Mouse (Mus musculus): ENCODE measurements at regions not wholly inside any gene's neighbourhood (a gene's known extent, or its start where the extent isn't known, plus 50 kb on each side); places are given as distances from the start of the nearest gene placed in this dataset.

DNA sequence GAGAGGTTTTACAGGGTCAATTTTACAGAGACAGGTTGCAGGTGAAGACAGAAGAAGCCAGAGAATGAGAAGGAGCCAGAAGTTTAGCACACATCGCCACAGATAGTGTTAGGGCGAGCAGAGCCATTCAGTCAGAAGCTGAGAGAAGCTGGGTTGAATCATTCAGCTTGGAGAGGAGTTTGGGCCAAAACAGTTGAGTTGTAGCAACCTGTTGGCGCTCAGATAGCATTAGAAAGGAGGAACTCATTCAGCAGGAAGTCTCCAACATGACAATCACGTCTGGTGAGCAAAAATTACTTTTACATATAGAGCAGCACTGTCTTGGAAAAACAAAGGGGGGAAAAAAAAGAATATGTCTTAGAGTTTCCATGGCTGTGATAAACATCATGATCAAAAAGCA, 53.2 kb downstream of the Fam43a start:
- no peak for DNase-seq

DNA sequence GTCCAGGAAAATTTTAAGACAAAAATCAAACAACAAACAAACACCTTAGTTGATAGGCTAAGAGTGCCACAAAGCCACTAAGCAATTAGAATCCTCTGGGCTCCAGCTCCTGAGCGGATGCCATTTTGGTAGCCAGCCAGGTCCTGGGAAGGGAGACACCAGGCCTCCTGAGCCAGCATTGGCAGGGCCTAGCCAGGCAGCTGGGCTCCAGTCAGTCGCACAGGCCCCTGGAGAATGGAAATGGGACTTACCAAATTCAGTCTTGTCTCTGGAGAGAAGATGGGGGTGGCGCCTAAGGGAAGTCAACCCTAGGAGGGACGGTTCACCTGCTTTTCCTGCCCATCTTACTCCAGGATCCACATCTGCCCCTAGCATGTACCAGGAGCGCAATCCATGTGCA, 54.3 kb downstream of the Fam43a start:
- peak; percentile 33 to 68 for DNase-seq

DNA sequence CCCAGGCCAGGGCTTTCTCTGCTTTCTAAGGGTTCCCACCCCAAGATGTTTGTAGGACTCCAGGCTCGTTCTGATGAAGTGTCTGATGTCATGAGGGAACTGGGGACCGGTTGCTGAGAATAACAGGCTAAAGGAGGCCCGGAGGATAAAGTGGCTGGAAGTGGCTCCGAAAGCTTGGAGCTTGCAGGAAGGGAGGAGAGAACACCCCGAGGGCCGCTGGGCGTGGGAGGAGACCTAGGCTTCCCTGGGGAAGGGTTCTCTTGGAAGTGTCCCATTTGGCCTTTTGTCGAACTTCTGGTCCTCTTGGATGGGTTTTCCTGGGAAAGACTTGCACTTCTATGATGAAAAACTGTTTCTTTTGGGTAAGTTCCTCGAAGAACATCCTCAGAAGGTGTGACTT, 54.7 kb downstream of the Fam43a start:
- no peak for DNase-seq

DNA sequence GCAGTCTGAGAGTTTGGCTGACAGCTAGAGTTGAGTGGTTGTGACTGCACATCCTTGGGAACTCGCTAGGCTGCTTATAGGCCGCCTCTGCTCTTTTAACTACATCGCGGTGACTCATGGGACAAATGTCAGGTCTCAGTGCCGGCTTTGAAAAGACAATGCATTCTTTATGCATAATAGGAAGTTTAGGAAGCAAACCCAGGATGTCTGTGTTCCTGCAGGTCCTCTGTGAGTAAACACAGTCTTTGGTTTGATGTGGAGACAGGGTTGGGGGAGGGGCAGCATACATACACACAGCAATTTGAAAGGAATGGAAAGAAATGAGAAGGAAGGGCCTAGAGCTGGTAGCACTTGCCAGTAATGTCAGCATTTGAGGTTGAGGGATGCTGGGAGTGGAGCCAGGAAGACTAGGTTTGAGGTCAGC, 56.3 kb downstream of the Fam43a start:
- DNase-seq: no peak

DNA sequence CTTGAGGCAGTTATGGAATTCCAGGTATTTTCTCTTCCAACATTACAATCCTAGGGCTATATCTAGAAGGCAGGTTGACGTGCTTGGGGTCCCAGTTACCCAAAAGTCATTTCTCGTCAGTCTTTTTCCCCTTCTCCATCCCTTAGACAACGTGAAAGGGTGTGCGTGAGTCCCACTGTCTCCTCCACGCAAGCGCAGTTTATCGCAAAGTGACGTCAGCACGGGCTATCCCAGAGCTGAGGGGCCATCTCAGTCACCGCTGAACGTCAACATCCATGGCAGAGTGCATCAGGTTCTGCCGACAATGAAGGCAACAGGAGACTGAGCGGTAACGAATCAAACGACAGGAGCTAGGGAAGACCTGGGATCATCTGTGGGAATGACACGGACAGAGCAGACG, 57.4 kb downstream of the Fam43a start:
- DNase-seq: no peak

DNA sequence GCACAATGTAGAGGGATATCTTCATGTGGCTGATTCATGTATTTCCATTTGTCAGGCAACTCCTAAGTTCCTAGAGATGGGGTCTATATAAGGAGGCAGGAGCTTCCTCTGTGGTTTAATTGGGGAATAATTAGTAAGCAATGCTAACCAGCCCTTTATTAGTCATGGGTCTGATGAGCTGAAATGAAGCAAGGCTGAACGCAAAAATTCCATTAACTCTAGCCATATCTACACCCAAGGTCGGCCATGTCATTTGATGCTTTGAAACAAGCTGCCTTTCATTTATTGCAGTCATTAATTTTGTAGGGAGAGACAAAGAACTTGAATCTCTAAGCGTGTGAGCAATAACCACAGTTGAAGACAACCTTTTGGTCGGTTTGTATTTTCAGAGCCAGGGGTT, 59.4 kb downstream of the Fam43a start:
- no peak for DNase-seq

DNA sequence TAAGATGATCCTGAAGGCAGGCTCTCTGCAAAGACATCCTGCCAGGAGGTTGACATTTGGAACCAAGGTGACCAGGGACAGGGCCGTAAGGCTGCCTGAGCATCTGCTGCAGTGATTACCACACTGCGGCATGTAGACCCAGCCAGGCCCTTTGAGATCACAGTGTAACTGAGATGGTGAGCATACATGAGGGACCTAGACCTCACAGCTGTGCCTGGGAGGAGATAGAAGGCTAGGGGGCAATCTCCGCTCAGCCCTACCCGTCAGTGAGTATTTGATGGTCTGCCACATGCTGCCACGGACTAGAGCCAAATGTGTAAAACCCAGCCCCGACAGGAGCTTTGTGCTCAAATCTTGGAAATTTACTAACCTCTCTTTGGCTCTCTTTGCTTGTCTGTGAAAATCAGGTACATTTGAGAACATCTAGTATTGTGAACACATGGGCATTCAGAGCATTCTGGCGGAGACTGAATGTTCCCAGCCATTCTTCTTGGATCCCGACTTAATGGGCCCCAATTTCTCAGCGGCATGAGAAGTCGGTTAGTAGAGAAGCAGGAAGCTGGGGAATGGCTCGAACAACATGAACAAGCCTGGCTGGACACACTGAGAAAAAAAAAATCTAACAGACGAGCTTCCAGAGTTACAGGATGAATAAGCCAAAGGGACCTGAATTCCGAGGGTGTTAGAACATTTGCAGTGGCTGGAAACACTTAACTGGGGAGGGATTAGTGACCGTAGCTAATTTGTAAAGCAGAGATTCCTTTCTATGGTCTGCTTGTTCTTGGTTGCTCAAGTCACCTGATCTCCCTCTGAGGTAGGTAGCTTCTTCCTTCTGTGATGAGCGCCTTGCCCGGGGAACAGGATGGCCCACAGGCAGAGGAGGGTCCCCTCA, 61.8 kb downstream of the Fam43a start:
- DNase-seq: no peak

DNA sequence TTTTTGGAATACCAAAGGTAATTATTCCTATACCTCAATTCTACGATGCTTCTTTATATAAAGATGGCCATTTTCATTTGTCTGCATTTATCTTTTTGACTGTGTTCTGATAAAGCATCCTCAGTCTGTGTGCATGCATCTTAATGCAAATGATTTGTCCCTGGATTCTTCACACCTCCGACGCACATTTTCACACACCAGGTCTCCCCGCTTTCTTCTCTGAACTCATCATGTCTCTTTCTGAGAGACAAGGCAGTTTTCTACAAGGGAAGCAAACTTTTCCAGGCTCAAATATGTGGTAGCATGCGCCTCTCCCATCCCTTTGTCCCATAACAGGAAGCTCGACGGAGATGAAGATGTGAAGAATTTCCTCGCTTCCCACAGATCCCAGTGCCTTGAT, 63.5 kb downstream of the Fam43a start:
- no peak for DNase-seq

DNA sequence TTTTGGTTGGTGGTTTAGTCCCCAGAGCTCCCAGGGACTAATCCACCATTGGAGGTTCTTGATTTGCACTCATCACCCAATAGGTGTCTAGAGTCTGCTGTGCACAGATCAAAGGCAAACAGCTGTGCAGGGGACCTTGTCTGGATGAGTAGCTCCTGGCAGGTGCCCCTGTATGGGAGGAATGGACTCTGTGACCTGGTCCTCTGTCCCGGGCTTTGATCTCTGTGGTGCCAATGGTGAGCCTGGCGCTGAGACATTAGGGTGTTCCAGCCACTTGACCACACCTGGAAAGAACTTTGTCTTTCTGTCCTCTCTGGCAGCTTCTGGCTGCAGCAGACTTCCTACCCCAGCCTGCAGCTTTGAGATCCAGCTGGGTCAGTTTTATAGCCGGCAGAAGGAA, 64.4 kb downstream of the Fam43a start:
- peak; percentile 54 to 65 for DNase-seq

DNA sequence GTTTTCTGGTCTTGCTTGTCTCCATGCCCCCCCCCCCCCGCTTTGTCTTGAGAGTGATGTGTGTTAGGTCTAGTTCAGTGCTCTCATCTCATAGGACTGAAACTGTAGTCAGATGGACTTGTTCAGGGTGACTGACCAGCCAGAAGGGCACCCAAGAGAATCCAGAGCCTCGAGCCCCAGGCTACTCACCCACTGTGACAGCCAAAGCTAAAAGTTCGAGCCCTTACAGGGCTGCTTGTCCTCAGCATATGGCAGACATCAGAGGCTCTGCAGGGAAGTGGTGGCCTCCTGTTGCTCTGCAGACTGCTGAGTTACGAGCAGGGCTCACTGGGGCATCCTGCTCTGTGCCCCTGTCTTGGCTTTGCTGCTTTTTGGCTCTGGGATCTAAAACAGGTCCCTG, 64.9 kb downstream of the Fam43a start:
- no peak for DNase-seq

DNA sequence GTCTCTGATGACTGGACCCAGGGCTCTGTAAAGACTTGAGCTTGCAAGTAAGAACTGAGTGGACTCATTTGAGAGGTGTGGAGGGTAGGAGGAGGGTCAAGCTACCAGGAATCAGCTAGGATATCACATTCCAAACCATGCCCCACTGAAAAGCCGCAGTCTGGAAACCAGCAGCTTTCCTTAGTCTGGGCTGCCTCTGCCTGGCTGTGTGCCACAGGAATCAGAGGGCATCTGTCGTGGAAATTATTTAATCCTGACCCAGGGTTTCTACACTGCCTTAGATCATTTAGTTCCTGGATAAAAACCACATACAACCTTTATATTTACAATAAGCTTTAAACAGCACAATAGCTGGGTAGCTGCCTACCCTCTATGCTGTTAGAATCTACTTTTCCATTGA, 66.4 kb downstream of the Fam43a start:
- peak in 1 of 2 experiments; percentile 63 for DNase-seq

DNA sequence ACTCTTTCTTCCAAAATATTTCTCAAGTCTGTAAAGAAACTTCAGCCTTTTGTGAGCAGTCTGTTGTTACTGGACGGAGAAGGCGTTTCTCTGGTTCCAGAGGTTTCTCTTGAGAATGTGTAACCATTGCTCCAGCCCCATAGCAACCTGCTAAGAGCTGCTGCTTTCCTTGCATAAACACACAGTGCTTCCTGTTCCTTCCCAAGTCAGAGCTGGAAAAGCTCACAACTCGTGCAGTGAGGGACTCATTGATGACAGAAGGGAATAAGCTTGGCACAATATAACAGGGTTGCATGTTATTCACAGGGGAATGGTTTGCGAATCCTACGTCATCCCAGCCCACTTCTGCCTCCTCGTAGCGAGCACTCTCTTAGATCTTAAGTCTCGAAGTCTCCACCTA, 70.4 kb downstream of the Fam43a start:
- DNase-seq: no peak

DNA sequence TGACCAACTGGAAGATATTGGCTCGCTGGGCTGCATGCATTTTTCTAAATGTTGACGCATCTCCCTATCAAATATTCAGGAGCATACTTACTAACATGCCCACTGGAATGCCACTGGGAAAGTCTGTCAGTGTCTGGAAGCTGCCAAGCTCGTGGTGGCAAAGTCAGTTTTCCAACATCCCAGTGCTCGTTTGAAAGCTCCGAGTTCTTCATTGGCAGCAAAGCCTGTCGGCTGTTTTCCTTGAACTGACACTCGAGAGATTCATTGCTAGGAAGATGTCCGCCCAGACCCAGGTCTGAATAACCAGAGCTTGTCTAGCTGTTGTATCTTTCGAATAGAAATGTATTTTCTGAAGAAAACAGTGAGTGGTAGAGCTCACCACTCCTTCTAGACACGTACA, 72.1 kb downstream of the Fam43a start:
- no peak for DNase-seq

DNA sequence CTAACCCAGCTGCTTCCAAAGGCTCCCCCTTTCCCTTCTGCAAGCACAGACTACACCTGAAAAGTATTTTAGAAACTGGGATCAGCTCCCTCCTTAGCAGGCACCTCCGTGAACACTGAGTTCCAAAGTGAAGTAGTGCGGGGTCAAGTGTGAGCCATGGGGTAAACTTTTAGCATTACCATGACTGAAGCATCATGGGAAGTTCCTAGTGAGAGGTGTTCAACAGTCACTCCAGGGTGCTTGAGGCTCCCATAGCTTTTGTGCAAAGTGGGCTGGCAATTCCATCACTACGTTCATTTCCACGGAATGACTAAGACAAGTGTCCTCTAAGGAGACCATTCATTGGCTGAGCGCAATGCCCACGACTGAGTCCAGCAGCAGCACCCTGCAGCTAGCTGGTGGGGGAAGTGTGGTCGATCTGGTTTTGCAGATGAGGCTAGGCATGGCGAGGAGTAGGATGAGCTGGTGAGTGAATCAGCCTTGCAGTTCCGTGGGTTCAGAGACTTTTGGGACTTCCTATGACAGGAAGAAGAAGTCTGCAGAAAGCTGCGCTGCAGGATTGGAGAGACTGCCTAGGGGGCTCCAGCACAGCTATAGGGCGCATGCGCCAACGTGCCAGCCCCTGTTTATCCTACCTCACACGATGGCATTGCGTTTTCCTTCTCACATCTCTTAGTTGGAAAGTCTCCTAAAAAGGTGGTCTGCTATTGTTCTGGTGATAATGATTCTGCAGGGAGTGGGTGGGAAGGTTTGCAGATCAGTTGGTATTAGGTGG, 73.4 kb downstream of the Fam43a start:
- DNase-seq: no peak

DNA sequence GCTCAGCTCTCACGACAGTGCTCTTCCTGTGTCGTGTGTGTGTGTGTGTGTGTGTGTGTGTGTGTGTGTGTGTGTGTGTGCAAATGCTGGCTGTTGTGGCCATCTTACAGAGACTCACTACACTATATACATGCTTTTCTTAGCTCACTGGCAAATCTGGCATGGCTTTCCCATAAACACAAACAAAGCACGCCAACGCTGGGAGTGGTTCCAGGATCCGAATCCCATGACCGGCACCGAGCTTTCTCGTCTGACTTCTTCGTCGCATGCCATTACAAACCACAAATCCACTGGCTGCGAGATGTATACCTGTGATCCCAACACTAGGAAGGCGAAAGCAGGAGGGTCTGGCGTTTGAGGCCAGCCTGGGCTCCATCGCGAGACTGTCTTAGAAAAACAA, 74.1 kb downstream of the Fam43a start:
- DNase-seq: no peak

DNA sequence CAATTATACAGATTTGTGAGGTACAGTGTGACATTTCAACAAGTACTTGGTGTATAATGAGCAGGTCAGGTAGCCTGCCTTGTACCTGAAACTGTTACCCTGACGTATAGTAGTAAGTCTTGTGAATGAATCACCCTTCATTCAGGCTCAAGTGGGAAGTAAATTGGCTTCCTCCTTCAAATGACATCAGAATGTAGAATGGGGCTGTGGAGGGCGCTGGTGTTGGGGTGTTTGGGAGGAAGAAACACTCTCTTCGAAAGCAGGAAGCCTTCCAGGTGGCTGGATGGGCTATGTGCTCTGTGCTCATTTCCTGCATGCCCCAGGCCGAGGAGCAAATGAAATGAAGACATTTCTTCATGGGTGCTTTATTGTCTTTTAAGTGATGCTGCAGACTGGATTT, 76.3 kb downstream of the Fam43a start:
- DNase-seq: no peak

DNA sequence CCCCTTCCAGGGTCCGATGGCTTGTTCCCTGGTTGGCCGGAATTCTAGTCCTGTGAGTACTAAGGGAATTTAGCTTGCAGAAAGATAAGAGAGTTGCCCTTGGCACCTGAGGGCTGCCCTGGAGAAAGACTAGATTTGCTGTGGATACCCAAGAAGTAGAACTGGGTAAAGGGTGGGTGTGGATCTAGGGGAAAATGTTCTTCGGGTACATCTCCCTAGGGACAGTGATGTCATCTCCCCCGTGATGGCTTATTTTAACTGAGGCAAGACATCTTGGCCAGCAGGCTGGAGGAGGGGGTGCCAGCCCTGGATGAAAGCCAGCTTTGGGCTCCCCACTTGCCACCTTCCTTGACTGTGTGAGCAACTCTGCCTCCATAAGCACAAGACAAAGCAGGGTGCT, 77.5 kb downstream of the Fam43a start:
- no peak for DNase-seq

DNA sequence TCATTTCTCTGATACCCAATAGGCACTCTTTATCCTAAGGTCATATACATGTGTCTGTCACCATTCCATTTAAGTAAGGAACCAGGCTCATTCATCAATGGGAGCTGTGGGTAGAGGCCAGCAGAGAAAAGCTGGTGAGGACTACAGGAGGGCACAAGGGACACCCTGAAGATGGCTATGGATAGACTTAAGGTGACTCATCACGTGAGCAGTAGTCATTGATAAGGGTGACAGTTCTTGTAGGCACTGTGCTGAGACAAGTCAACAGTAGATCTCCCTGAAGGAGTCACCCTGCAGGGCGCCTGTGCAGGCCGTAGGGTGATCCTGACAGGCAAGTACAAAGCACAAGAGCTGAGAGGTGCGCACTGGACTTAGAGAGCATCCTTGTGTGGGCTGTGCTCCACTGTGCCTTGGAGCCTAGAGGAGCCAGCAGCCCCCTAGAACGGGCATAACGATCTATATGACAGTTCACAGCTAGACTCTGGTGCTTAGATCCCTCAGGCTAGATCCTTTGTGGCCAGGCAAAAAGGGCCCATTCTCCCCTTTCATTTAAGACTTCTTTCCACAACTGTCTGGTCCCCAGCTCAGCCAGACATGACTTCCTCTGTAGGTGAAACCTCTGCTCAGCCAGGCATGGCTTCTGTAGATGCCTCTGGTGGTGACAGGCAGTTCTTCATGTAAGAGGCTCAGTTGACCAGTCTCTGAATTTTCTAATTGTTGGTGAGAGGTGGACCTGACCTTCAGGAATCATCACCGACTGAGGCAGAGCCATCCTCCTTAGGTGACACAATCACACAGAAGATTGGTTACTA, 78.6 kb downstream of the Fam43a start:
- no peak for DNase-seq

DNA sequence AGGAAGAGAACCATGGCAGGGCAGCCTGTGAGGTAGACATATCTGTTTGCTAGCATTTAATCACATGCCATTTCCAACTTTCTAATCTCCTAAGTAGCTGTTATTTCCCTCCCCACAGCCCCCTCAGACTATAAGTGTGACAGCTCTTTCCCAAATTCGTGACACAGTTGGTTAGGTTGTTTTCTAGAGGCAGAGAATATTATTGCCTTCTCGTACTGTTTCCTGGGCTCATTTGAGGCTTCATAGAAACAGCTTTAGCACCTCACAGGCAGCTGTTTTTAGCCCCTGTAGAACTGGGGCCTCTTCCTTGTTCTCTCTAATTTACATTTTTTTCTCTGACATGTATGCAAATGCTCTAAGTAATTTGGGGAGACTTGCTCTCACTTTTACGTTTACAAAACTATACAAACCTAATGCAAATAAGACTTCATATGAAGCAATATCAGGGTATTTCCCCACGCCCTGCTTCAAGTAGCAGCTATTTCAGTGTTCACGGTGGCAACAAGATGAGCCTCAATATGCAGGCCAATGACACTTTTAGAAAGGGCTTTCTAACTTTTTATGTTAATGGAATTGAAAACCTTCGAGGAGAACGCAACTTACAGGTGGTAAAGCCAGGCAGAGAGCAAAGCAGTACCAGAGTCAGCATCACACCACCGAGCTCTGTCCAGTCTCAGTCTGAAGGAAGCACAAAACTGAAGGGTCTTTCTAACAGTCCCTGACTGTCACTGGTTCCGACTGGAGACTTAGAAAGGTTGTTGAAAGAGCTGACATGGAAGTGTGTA, 79.4 kb downstream of the Fam43a start:
- no peak for DNase-seq

DNA sequence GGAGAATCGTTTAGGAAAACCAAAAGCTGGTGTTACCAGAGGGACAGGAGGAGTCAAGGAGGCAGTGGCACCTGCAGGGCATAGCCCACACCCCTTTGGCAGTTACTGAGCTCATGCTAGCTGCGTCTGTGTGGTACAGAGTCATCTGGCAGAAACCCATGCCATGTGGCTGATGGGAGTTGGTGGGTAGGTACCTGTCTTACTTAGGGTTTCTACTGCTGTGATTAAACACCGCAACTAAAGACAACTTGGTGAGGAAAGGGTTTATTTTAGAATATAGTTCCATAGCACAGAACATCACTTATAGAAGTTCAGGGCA, 79.9 kb downstream of the Fam43a start:
- no peak for DNase-seq

DNA sequence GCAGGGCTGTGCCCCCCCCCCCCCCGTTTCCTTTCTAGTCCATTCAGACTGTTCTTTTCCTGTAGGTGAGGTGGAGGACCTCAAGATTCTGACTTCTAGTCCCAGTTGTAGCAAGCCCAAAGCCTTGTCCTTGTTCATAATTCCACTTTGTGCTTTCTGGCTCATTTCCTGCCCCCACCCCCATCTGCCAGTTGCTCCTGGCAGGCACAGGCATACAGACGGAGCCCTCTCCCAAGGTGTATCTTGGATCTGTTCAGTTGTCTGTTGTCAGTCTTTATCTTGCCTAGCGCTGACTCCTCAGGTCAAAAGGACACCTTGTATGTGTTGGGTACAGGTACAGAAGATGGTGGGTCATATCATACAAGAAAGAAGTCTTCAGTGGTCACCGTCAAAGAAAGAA, 81.9 kb downstream of the Fam43a start:
- no peak for DNase-seq

DNA sequence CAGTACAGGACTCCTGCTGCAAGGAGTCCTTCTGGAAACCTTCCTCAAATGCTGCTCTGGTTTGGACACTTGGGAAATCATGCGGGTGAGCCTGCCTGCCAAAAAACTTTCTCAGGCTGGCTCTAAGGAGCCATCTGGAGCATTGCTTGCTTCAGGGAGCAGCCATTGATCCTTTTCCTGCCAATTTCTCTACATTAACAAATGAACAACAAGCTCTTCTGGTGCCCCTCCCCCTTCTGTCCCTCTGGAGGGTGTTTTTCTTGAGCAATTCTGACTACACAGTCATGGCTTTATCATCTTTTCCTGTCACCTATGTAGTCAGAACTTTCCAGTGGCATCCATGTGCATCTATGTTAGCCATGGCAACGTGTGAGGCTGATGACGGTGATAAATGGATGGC, 84.5 kb downstream of the Fam43a start:
- DNase-seq: no peak

DNA sequence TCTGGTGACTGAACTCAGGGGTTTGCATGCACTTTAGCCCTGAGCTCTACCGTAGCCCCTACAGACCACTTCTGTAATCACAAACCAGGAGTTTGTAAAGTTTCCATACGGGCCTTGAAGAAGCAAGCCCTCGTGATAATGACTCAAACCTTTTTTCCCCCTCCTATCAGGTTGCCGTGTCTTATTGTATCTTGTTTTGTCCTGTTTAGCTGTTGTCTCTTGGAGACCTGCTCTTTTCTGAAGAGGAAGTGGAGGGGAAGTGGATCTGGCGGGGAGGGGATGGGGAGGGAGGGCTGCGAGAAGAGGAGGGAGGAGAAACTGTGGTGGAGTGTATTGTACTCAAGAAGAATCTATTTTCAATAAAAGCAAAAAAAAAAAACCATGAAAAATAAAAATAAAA, 87.0 kb downstream of the Fam43a start:
- no peak for DNase-seq

Data from kidney, postnatal 36 days (tissue).